Mouse (Mus musculus): Measurements from ENCODE around the gene Gm20388.

The Gm20388 gene

GRCm38 (mm10) chr8:121107668-121108656, 1197.3 kb downstream of the Gm20388 start, which contains the start of gene Mthfsd:
TSS of gene Mthfsd (minus strand) at chr8:121108392.
- DNase-seq, result peak; percentile 99

DNA sequence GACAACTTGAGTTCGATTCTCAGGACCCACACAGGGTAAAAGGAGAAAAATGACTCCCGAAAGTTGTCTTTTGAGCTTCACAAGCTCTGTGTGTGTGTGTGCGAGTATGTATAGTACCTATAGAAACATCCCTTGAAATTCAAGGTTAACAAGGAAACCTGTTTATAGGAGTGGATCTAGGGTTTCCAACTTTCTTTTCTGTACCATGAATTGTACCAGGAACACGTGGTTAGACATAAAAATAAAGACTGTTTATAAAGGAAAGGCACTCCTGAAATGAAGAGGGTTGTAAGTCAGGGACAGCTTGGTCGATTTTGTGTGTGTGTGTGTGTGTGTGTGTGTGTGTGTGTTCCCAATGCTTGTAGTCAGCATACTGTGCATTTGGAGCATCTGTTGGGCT, 1198.0 kb downstream of the Gm20388 start:
- no peak for DNase-seq

DNA sequence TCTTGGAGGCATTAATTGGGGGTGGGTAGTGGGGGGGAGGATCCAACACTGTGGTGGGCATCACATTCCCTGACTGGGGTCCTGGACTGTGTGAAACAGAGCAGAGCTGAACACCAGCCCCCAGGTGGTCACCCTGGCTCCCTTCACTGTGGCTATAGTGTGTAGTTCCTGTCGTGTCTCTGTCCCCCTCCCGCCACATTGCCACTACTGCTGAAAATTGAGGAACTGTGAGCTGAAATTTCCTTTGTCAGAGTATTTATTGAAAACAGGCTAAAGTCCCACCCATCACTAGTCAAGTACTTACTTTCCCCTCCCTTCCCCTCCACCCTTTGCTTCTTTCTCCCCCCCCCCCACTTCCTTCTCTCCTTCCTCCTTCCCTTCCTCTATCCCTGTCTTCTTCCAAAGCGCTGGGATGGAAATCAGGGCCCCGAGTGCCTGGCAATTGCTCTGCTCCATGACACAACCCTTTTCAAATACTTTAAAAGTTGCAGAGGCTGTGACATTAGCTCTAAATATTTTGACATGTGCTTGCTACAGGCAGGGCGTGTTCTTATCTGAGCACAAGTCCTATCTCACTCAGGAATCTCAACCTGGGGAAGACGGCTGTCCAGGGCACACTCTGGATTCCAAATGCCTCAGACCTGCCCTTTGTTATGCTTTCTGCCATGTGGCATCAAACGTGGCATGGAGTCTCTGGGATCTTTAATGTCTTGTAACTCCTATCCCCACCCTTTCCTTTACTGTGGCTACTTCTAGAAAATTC, 1200.7 kb downstream of the Gm20388 start:
- no peak for DNase-seq

DNA sequence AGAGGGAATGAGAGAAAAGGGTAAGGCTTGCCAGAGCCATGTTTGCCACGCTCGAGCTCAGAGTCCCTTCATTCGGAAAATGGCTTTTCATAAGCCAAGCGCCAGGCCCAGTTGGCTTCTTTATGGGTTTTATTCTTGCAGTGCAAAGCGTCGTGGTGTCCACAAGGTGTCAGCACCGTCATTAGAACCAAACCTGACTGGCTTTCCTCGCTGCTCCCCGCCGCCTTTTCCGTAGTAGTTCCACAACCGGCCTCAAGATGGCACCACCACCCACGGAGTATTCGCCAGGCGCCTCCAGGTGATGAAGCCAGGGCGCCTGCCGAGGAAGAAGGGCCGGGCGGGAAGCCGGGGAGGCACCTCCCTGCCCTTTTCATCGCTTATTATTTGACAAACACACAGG, 1202.6 kb downstream of the Gm20388 start:
- DNase-seq, result peak; percentile 96

GRCm38 (mm10) chr8:121115136-121115535, 1204.5 kb downstream of the Gm20388 start:
- no peak for DNase-seq

DNA sequence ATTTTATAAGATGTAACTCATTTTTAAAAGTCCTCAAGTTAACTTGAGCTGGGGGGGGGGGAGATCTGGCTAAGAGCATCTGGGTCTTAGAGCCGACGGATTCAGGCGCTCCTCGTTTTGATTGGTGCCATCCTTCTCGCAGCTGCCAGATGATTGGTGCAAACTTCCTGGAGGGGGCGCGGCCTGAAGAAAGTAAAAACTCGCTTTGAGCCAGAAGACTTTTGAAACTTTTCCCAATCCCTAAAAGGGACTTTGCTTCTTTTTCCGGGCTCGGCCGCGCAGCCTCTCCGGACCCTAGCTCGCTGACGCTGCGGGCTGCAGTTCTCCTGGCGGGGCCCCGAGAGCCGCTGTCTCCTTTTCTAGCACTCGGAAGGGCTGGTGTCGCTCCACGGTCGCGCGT, 1205.3 kb downstream of the Gm20388 start, which contains the start of gene Foxc2:
TSS of gene Foxc2 (plus strand) at position 224 of the 400 bp plus-strand sequence.
- peak; percentile 93 for DNase-seq

DNA sequence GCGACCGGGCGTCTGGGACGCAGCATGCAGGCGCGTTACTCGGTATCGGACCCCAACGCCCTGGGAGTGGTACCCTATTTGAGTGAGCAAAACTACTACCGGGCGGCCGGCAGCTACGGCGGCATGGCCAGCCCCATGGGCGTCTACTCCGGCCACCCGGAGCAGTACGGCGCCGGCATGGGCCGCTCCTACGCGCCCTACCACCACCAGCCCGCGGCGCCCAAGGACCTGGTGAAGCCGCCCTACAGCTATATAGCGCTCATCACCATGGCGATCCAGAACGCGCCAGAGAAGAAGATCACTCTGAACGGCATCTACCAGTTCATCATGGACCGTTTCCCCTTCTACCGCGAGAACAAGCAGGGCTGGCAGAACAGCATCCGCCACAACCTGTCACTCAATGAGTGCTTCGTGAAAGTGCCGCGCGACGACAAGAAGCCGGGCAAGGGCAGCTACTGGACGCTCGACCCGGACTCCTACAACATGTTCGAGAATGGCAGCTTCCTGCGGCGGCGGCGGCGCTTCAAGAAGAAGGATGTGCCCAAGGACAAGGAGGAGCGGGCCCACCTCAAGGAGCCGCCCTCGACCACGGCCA, 1206.0 kb downstream of the Gm20388 start:
- DNase-seq, result no peak

DNA sequence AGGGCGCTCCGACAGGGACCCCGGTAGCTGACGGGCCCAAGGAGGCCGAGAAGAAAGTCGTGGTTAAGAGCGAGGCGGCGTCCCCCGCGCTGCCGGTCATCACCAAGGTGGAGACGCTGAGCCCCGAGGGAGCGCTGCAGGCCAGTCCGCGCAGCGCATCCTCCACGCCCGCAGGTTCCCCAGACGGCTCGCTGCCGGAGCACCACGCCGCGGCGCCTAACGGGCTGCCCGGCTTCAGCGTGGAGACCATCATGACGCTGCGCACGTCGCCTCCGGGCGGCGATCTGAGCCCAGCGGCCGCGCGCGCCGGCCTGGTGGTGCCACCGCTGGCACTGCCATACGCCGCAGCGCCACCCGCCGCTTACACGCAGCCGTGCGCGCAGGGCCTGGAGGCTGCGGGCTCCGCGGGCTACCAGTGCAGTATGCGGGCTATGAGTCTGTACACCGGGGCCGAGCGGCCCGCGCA, 1206.6 kb downstream of the Gm20388 start:
- no peak for DNase-seq

- no peak for DNase-seq
Observed at GRCm38 (mm10) chr8:121117906-121118305, 1207.3 kb downstream of the Gm20388 start.

DNA sequence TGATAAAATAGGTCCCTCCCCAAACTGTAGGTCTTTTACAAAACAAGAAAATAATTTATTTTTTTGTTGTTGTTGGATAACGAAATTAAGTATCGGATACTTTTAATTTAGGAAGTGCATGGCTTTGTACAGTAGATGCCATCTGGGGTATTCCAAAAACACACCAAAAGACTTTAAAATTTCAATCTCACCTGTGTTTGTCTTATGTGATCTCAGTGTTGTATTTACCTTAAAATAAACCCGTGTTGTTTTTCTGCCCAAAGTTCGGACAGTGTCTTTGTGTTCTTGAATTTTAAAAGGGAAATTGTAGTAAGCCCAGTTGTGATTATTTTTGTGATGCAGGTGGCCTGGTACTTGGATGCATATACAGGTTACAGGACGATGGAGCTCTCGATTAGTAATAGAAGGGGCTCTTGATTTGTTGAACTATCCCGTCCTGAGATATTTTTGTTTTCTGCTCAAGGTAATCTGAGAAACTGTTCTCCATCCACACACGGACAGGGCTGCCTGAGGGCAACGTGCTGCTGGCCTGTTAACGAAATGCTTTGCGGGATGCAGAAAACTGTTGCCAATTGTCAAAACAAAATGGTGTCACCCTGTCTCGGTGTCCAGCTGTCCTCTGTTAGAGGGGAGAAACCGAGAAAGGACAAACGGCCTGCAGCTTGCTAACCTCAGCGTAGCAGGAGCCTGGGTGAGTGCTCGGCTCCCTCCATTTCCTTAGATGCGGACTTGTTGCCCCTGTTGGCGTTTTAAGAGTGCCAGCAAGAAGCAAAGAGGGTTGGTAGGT, 1208.2 kb downstream of the Gm20388 start:
- DNase-seq, result no peak

DNA sequence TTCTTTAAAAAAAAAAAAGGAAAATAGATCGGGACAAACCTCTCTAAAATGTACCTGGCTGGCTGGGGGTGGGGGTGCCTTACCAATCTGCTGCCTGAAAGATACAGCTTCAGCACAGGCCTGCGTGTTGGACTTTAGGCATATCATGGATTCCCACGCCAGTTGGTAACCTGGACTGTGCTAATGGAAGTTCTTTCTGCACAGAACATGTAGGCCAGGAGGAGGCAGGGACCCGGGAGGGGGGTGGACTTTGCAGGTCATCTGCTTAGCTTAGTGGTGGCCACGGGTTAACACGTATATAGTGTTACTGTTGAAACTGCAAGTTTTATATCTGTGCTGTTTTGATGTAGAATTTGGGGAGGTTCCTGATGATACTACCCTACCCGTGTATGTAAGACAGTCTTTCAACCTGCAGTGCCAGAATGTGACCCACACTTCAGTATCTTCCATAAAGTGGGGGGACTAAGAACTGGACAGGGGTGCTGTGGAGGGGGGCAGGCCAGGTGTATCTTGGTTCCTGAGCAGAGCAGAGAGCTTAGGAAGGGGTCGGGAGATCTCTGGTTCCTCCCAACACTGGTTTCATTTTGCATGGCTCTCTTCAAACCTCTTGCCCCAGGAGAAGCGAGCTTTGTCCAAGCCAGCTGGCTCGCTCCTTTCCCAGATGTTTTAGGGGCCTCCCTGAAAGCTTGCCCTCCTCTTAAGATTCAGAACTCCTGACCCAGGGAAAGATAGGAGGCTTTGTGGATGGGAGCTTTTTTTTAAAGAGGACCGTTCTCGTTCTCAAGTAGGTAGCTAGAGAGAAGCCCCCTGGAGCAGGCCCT, 1209.2 kb downstream of the Gm20388 start:
- DNase-seq, result no peak

GRCm38 (mm10) chr8:121120456-121121419, 1210.1 kb downstream of the Gm20388 start:
- no peak for DNase-seq

GRCm38 (mm10) chr8:121121704-121122103, 1211.1 kb downstream of the Gm20388 start:
- DNase-seq, result no peak

- DNase-seq, result no peak
Observed at GRCm38 (mm10) chr8:121122368-121122767, 1211.7 kb downstream of the Gm20388 start.

DNA sequence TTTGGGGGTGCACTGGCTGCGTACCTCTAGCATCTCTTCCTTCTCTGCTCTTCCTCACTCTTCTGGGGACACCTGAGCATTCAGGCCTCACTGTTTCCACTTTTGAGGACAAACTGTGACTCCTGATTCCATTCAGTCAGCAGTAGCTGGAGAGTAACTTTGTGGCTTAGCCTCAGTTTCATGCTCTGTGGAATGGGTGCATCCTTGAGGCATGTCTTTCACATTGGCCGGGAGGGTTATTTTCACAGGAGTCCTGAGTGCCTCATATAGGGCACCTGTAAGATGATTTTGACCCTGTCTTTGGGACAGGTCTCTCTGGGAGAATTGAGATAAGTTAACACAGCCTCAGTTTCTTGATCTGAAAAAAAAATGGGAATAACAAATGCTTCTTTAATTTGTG, 1212.5 kb downstream of the Gm20388 start:
- DNase-seq, result no peak

DNA sequence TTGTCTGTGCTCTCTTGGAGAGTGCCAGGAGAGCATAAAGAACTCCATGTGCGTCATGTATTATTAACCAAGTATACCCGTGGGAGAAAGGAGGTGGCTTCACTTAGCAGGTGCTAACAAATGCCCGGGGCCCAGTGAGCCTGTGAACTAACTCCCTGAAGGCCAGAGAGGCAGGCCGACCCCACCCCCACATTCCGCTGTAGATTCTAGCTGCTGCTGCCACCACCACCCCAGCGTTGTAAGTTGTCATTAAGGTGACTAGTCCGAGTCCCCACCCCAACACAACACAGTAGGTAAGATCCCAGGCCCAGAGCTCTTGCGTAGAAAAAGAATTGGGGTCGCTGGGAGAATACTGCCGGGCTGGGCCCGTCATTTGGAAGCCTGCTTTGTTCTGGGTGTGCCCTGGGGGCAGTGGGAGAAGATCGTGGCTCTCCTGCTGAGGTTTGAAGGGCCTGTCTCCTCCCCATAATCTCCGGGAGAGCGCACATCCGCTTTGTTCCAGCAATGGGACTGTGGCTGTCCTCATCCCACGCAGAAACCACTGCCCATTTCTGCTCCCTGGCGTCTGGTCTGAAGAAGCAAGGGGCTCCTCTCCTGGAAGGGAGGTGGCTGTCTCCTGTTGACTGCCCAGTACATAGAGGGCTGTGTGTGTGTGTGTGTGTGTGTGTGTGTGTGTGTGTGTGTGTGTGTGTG, 1214.1 kb downstream of the Gm20388 start:
- DNase-seq, result no peak

DNA sequence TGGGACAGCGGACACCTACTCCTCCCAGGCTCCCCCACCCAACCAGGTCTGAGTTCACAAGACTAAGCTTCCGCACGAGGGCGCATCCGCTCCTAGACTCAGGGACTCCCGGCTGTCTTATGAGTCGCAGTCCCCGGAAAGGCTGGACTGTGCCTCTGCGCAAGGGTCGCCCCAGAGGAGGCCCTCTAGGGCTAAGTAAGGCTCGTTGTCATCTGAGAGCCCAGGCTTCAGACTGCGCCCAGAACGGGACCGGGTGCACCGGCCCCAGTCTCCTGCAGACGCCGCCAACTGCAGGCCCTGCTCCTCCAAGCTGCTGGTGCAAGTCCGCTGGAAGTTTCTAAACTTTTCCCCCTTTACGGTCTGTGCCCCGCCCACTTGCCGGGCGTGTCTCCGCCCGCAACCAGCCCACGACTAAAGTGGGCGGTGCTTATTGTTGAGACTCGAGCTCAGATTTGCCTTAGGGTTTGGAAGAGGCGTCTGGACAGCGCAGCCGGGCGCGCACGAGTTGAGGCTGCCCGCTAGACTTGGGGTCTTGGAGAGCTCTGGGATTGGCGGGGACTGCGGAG, 1214.8 kb downstream of the Gm20388 start:
- peak; percentile 87 for DNase-seq

GRCm38 (mm10) chr8:121126191-121126590, 1215.5 kb downstream of the Gm20388 start:
- no peak for DNase-seq

- no peak for DNase-seq
Observed at GRCm38 (mm10) chr8:121126694-121127093, 1216.1 kb downstream of the Gm20388 start.
